Mouse (Mus musculus) lung, embryonic 15.5 days (tissue): ENCODE results near the gene Gm17949. TPM values are rescaled to one million over a fixed set of nuclear protein-coding genes. Genes with fewer than 3 reads are reported as not detected.

ENCODE experiments used
- polyA plus RNA-seq: library from polyadenylated mRNA; unstranded; fragments of >200 nt; fragmentation: Nextera tagmentation; extraction: Ambion mirVana; gene quantifications from 2 replicates; pipeline ENCODE4 v1.2.1, GENCODE M21; 2015

Gene Gm17949
- polyA plus RNA-seq, 1 experiment from 2014 or later = 0.50 TPM

Other genes with a start within 250 kb of the Gm17949 start
- gene Dus3l, start 246.7 kb upstream of the Gm17949 start, polyA plus RNA-seq = 42.6 and 46.5 TPM in 2 replicates
- 1.0 and 1.2 TPM in 2 replicates for gene Prr22, start 241.2 kb upstream of the Gm17949 start, polyA plus RNA-seq
- 5.2 and 6.0 TPM in 2 replicates for gene Rfx2, start 180.5 kb upstream of the Gm17949 start, polyA plus RNA-seq
- not detected in 2 replicates for gene Acsbg2, start 137.0 kb upstream of the Gm17949 start, polyA plus RNA-seq
- 0.23 and 0.35 TPM in 2 replicates for gene 1700061G19Rik, start 136.0 kb upstream of the Gm17949 start, polyA plus RNA-seq
- gene Mllt1, start 76.1 kb upstream of the Gm17949 start, polyA plus RNA-seq = 50.0 and 53.2 TPM in 2 replicates
- not detected in 2 replicates for gene Acer1, start 29.3 kb upstream of the Gm17949 start, polyA plus RNA-seq
- gene Clpp, start 21.2 kb upstream of the Gm17949 start, polyA plus RNA-seq = 135 and 136 TPM in 2 replicates
- 40.0 and 40.5 TPM in 2 replicates for gene Alkbh7, start 14.1 kb upstream of the Gm17949 start, polyA plus RNA-seq
- 0.78 TPM in 1 of 2 replicates, not detected in the other for gene Pspn, start 11.5 kb upstream of the Gm17949 start, polyA plus RNA-seq
- gene Gtf2f1, start 181 bp upstream of the Gm17949 start, polyA plus RNA-seq = 56.7 and 63.3 TPM in 2 replicates
- gene Khsrp, start 20.1 kb downstream of the Gm17949 start, polyA plus RNA-seq = 42.1 and 44.1 TPM in 2 replicates
- 0.12 TPM in 1 of 2 replicates, not detected in the other for gene Slc25a41, start 30.2 kb downstream of the Gm17949 start, polyA plus RNA-seq
- gene Crb3, start 47.6 kb downstream of the Gm17949 start, polyA plus RNA-seq = 55.3 and 57.0 TPM in 2 replicates
- 8.7 and 9.5 TPM in 2 replicates for gene Slc25a23, start 48.4 kb downstream of the Gm17949 start, polyA plus RNA-seq
- gene Dennd1c, start 67.0 kb downstream of the Gm17949 start, polyA plus RNA-seq = 4.8 and 5.6 TPM in 2 replicates
- gene Tubb4a, start 76.3 kb downstream of the Gm17949 start, polyA plus RNA-seq = 16.4 and 17.5 TPM in 2 replicates
- 8.6 and 10.4 TPM in 2 replicates for gene Tnfsf9, start 93.9 kb downstream of the Gm17949 start, polyA plus RNA-seq
- gene Cd70, start 138.3 kb downstream of the Gm17949 start, polyA plus RNA-seq = not detected in 2 replicates
- gene Tnfsf14, start 182.7 kb downstream of the Gm17949 start, polyA plus RNA-seq = 0.33 and 0.36 TPM in 2 replicates
- gene C3, start 216.7 kb downstream of the Gm17949 start, polyA plus RNA-seq = 2.5 and 3.7 TPM in 2 replicates
- gene Gpr108, start 237.0 kb downstream of the Gm17949 start, polyA plus RNA-seq = 33.1 and 37.3 TPM in 2 replicates
- 49.0 TPM in 2 replicates for gene Trip10, start 238.0 kb downstream of the Gm17949 start, polyA plus RNA-seq